Mouse (Mus musculus) erythroblast, adult 5-6 weeks (primary cell): Measurements from ENCODE around the gene Fam20a. TPM values are rescaled to one million over a fixed set of nuclear protein-coding genes. Genes with fewer than 3 reads are reported as not detected.
"Not testable (repeated sequence)": the region's sequence is repeated elsewhere in the genome, so short reads cannot be mapped to it uniquely, and the experiment has no call there.

ENCODE experiments used
- ATAC-seq: replicated peaks from 2 replicates; pipeline ENCODE4 v1.8.0; 2016; ENCODE audit warnings: moderate number of reproducible peaks, mild to moderate bottlenecking, moderate TSS enrichment, inconsistent platforms; ENCODE audit not compliant: poor library complexity, low FRiP score, severe bottlenecking
- total RNA-seq, 2 experiments: library from RNA; stranded (forward) in 1 of 2; stranded (reverse) in 1 of 2; fragments of 150-400 nt in 1 of 2; fragments of 200-764, 138-1000 nt in 1 of 2; gene quantifications; 2 replicates each; pipeline versions ENCODE4 v1.2.3 to v1.2.4; 2015 to 2017; ENCODE audit warnings: low replicate concordance in 2 of 2

Gene Fam20a
- total RNA-seq, 2 experiments from 2014 or later: not detected

DNA sequence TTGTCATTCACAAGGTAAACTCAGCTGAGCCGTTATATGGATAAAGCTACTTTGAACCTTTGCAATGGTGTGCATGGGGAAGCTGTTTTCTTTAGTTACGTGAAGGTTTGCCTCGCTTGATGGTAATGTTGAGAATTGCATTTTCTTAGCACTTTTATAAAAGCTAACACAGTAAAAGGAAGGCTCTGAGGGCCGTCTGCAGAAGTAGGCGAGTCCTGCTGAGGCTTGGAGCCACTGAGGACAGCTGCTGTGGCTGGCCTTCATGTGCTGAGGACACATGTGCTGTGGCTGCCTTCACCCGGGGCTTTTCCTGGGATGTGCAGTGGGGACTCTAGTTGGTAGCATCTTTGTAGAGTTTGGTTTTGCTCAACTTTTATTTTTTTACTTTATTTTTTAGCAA is 56.7 kb downstream of the Fam20a start:
- ATAC-seq: no peak

DNA sequence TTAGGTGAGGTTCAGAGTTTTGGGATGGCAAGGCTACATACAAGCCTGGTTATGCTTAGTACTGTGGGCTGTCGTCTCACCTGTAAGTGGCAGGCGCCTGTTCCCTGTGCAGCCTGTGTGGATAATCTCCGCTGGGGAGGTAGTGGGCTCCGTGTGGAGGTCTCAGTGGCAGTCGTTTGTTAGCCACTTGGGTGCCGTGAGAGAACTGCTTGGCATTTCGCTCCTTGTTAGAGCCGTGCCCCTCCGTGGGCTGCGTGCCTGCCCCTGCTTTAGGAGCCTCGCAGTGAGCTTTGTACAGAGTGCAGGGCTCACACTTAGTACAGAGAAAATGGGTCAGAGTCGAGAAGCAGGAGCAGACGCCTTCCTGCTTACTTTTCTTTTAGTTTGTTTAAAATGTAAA is 57.8 kb downstream of the Fam20a start:
- ATAC-seq: no peak

DNA sequence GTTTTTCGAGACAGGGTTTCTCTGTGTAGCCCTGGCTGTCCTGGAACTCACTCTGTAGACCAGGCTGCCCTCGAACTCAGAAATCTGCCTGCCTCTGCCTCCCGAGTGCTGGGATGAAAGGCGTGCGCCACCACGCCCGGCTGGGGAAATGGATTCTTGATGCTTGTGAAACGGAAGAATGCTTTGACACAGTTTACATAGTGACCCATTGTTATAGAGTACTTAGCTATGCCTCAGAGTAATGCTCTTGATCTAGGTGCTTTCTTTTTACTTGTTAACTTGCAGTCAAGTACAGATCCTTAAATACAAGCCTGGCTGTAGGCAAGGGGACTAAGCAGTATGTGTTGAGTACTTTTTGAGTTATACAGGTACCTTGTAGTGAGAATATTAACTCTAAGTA is 61.6 kb downstream of the Fam20a start:
- not testable (repeated sequence) for ATAC-seq

DNA sequence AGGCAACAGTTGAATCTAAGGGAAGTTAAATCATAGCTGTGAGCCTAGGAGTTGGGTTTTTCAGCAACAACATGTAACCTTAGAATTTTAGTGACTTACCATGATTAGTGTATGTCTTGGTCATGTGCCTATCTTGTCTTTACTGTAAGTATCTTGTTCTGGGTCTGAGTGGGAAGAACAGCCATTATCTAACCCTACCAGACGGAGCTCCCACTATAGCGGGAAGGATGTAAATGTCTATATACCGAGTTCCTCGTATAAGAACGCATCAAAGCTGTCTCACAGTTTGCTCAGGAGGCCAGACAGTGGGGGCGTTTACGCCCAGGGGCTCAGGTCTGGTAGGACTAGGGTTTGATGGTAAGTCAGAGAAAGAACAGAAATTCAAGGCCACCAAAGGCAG is 65.8 kb downstream of the Fam20a start:
- ATAC-seq: peak; percentile 47

DNA sequence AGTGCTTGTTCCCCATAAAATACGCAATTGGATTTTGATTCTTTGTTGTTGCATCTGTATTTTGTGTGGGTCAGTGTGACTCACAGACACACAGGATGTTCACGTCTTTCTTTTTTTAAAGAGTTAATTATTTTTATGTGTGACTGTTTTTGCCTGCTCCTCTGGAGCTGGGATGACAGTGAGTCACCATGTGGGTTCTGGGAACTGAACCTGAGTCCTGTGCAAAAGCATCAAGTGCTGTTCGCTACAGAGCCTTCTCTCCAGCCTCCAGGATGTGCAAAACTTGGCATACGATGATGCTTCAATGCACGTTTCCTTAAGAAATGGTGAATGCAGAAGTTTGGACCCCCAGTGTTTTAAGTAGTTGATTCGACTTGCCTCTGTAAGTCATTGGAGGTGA is 67.5 kb downstream of the Fam20a start:
- no peak for ATAC-seq

DNA sequence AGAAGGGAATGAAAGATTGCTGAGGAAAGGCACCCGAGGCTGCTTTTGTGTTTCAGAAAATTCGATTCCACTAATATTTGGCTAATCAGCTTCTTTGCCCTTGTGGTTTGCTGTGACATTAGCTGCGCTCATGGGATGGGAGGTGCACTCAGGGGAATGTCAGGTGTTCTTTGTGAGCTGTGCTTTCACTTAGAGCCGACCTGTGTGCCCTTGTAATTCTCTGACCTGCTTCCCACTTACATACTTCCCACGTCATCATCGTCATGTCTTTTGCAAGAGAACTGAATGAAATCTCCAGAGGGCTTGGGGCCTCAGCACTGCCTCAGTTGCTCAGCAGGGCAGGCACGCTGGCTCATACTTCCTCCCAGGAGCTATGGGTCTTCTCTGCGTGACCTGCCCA is 68.9 kb downstream of the Fam20a start:
- ATAC-seq: no peak

DNA sequence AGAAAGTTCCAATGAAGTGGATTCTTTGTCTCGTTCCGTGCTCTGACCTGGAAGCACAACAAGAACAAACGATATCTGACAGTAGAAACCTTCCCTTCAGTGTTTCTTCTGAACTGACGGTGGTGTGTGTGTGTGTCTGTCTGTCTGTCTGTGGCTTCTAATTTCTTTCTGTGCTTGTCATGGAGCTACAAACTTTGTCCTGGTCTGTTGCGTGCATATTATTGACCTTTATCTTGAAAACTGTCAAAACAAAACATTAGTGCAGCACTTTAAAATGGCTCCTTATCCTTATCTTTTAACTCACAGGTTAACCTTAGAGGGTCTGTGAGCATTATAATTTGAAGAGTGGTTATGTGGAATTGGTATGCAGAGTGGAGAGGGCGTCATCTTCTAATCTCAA is 69.6 kb downstream of the Fam20a start:
- no peak for ATAC-seq

DNA sequence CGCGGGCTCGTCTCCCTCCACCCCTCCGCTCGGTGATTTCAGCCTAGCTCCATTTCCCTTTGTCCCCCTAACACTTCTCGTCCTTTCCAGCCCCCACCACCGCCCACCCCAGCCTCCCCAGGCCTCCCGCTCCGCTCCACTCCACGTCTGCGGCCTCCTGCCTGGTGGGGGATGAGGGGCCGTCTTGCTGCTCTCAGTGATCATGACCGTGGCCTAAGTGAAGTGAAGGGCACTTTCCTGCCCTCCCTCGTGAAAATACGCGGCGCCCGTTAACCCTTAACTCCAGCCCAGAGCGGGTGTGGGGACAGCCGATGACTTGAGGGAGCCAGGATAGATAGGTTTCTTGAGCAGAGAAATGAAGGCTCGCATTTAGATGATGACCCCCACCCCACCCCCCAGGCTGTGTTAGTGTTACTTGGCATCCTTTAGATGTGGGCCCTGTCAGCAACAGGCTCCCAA is 70.5 kb downstream of the Fam20a start:
- peak; percentile 30 for ATAC-seq

DNA sequence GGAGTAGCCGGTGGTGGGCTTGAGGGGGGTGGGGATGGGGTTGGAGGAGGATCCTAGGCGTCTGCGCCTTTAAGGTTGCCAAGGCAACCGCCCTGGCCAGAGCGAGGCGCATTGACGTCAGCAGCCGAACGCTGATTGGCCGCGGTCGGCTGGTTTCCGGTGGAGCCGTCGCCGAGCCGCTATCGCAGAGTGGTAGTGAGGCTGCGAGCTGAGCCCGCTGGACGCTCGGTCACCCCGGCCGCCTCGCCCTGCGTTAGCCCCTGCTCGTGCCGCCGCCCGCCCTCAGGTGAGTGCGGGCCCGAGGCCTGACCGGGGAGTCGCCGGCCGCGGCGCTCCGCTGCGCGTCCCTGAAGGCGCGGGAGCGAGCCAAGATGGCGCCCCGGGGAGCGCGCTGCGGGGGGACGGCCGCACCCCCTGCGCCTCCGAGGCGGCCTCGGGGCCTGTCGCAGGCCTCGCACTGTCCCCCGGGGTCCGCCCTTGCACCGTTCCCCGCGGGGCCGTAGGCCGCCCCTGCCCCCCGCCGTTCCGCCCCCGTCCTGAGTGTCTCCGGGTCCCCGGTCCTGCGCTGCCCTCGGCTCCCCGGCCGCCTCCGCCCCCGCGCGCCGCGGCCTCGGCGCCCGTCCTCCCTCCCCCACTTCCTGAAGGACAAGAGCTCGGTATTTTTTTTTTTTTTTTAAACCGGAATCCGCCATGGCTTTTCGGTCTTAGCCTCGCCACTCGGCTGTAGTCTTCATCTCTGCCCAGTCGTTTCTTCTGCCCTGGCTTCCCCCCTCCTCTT is 71.1 kb downstream of the Fam20a start:
- peak; percentile 95 for ATAC-seq

DNA sequence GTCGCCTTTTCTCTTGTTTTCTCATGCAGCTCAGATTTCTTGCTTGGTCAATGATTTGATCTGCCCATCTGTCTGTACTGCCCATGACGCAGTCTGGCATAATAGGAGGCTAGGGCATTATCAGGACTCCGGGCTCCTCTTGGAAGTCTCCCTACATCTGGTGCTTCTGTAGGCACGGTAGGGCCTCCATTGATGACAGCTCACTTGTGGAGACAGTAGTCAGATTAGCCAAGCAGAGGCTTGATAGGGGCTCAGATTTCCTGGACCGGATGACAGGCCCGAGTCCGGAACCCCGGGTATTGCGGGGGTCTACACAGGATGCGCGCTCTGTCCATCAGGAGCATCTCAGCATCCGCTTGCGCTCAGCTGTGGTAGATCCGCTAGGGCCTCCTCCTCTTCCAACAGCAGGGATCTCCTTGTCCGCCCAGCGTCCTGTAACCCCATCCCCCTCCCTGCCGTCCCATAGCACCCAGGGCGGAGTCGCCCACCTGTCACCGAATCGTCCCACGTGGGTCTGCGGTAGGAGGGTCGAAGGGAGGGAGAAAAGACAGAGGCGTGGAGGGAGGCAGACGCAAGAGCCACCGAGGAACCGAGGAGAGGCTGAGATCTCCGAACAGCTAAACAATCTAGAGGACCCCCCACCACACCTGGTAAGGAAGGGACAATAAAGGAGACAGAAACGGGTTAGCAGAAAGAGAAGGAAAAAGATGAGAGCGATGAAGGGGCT is 71.9 kb downstream of the Fam20a start:
- peak; percentile 38 for ATAC-seq

DNA sequence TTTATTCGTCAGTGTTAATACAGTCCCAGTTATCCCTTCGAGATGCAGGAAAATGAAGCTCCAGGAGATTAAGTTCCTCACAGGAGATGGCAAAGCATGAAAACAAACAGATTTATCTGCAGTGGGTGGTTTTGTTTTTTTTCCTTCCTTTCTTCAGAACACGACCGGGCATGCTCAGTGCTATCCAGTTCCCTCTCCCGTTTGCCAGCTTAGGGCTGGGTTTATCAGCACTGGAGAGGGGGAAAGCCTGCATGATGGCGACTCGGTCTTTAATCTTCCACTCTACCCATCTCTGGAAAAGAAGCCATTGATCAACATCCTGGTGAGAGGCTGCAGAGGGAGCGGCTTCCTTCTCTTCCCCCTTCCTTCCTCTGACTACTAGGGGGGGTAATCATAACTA is 72.9 kb downstream of the Fam20a start, which contains the start of gene Prkar1a:
Prkar1a (plus strand) TSS at position 200 of the 400 bp plus-strand sequence.
- no peak for ATAC-seq

DNA sequence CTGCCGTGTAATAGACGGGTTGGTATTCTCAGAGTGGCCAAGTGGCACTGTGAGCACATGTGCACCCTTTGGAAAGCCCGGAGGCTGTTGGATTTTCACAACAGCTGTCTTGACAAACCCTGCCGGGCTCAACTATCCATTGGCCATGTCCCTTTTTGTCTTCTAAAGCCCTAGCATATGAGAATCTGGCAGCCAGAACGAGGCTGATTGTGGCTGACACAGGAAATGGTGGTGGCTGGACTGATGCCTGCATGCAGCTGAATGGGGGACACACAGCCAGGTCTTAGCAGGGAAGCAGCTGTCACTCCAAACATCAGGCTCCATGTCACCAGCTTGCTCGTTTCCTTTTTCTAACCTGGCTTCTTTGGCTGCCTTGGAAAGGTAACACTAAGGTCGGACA is 73.6 kb downstream of the Fam20a start:
- no peak for ATAC-seq

DNA sequence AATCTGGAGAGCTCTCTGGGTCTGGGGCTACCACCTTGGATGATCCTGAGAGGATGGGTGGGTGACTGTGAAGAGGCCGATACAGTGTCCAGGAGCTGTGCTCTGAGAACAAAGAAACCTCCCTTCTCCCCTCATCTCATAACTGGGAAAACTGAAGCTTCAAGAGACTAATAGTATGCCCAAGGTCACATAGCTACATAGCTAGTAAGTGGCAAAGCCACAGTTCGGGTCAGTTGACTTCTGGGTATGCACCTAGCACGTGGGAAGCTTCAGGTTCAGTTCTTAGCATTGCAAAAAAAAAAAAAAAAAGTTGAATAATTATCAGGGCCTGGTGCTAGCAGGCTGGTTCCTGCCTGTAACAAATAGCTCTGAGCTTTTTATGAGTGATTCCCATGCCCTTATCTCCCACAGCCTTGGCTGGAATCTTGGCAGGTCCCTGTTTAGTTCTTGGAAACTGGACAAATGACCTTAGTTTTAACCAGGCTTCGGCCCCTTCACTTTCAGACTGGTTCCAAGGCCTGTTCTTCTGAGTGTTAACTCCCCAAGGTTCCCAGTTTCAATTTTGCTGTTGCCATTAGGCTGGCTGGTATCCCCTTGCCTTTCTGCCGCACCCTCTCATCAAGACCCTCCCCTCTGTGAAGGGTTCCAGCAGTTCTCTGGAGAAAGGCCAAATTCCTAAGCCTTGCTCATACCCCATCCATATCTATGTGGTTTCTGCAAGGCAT is 80.4 kb downstream of the Fam20a start:
- ATAC-seq: no peak

DNA sequence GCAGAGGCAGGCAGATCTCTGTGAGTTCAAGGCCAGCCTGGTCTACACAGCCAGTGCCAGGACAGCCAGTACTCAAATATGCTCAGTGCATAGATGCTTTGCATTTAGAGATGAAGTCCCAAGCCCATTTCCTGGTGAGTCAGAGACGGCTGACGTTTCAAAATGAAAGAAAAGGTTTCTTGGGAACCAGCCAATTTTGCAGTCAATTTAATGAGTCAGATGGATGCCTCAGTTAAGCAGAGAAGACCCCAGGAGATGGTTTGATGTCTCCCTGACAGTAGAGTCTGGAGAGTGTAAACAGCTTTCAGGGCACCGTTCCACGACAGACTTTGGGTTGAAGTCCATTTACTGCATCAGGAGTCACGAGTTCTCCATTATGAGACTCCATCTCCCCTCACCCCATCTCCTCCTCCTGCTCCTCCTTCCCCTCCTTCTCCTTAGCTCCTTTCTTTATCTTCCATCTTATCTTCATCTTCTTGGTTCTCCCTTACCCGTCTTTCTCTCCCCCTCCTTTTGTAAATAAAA is 86.1 kb downstream of the Fam20a start:
- no peak for ATAC-seq

DNA sequence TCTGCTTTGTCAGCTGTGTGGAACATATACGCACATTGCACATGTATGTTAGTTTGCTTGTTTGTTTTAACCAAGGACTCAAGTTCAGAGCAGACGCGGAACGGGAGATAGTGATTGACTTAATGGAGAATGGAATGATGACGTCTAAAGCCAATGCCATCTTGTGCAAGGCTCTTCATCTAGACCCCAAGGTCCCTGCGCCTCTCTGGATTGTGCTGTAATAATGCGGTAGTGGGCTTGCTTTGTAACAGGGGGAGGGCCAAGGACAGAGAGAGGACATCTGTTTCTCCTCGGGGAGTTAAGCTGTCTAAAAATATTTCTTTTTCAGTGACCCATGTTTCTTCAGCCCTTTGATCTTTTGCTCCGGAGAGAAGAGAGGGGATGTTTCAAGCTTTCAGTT is 87.2 kb downstream of the Fam20a start:
- ATAC-seq: no peak

DNA sequence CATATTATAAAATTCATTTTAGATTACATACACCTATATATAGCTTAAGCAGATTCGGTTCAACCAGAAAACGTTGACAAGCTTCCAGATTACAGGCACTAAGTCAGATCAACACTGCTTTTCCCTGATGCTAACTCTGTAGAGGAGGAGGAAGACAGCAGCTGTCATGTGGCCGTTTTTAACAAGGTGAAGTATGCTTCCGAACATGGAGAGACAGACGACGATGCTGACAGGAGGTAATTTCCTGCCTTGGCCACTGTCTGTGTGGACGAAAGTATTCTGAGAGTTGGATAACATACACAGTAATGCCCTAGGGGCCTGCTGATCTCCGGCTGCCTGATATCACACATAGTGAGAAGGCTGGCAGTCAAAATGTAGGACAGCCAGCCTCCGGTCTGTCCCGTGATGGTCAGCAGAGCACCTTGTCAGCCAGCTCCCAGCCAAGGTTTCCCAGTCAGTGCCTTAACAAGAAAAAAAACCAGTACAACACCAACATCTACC is 93.0 kb downstream of the Fam20a start:
- ATAC-seq: no peak

DNA sequence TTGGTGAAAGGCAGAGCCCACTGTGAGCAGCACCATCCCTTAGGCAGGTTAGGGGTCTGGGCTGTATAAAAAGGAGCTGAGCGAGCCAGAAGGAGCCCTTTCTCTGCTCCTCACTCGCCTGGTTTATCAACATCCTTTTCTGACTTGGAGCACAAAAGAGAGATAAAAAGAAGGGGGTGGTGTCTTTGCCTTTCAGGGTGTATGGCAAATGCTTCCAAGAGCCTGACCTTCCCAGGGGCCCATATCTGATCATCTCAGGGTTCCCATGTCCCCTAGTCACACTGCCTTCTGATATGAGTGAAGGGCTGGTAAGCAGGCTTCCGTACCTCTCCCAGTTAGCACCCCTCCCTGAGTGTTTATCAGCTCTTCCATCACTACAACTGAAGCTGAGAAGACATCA is 94.0 kb downstream of the Fam20a start:
- ATAC-seq: no peak

DNA sequence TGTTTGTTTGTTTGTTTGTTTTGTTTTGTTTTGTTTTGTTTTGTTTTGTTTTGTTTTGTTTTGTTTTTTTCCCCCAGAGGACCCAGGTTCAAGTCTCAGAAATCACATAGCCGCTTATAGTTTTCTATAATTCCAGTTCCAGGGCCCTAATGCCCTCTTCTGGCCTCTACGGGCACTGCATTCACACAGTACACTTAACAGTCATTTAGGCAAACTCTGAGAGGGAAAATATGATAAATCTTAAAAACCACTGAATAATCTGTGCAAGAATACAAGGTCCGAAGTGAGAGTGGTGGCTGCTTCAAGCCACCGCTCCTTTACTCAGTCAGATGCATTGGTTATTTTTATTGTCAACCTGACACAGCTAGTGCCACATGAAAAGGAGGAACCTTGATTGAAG is 94.4 kb downstream of the Fam20a start:
- ATAC-seq: peak; percentile 64

DNA sequence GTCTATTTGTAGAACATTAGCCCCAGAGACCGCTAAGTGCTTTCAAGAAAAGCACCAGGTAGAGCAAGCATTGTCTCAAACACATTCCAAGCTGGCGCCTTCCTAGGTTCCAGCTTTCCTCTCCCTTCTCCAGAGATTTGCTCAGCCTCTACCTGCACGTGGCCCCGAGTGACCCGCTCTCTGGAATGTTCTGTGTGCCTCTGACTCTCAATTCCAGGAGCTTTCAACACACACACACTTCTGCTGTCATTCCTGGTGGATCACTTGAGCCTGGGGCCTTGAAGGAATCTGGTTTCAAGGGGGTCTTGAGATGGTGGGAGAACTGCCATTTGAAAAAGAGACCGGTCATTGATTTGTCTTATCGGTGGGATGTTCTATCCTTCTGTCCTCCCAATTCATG is 98.8 kb downstream of the Fam20a start:
- no peak for ATAC-seq

DNA sequence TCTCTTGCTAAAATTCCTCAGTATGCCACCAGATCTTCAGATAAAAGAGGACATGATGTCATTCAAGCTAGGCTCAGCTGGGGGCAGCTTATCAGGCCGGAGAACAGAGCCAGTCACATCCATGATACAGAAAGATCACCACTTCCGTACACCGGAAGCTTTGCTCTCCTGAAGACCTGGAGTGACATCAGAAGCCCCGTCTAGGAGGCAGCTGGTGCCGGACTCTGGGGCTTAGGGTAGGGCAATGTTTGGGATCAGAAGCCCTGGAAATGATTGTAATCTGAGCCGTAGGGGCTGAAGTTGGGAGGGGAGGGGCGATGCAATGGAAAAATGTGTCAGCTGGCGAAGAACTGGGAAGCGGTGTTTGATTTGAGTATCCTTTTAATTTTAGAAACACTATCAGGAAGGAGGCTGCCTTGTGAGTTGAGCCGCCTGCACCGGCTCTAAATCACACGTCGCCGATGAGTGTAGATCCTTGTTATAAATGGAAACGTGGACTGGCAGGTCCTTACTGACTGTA is 99.5 kb downstream of the Fam20a start:
- no peak for ATAC-seq
